Comparison of ENCODE assay signal across 39 mouse cellular contexts in genomic region chr4:137445881-137446280, GRCm38 (mm10). TPM values are rescaled to one million over a fixed set of nuclear protein-coding genes. Genes with fewer than 3 reads are reported as not detected.
"Had no signal": no experiment of that assay in that cellular context is flagged by ENCODE, and none has a peak within 500 bp of the region (broad histone marks: within the 10 kb centered on the region; RNA-seq: fewer than 3 reads in every experiment).

No protein-coding gene starts in this region.

- ATAC-seq: forebrain, embryonic 13.5 days; forebrain, embryonic 14.5 days; forebrain, embryonic 15.5 days; forebrain, embryonic 16.5 days; forebrain, postnatal 0 days had no signal

- H3K4me2 ChIP-seq: embryonic facial prominence, embryonic 12.5 days; embryonic facial prominence, embryonic 13.5 days; embryonic facial prominence, embryonic 15.5 days; forebrain, embryonic 12.5 days; forebrain, embryonic 13.5 days; forebrain, embryonic 15.5 days had no signal

- DNase-seq: cerebellum, adult 8-10 months; cerebellum, adult 9-10 months; cerebellum, adult 9-11 months; cerebellum, postnatal 10 days; cerebellum, postnatal 14 days; cerebellum, postnatal 25 days; cerebellum, postnatal 36 days; embryo, embryonic 11 days; forebrain, postnatal 0 days; gastrocnemius, adult 2 months; gastrocnemius, postnatal 10 days; gastrocnemius, postnatal 14 days; gastrocnemius, postnatal 25 days; gastrocnemius, postnatal 36 days; heart, adult 11 months; heart, adult 18-20 months; heart, adult 2 months had no signal

- H3K9ac ChIP-seq: embryonic facial prominence, embryonic 12.5 days; embryonic facial prominence, embryonic 13.5 days; embryonic facial prominence, embryonic 15.5 days; forebrain, embryonic 12.5 days; forebrain, embryonic 13.5 days; forebrain, embryonic 15.5 days; forebrain, postnatal 0 days had no signal

- H3K36me3 ChIP-seq: embryonic facial prominence, embryonic 10.5 days; embryonic facial prominence, embryonic 12.5 days; embryonic facial prominence, embryonic 13.5 days; embryonic facial prominence, embryonic 15.5 days; forebrain, embryonic 10.5 days; forebrain, embryonic 12.5 days; forebrain, embryonic 15.5 days had no signal

- H3K9me3 ChIP-seq: embryonic facial prominence, embryonic 10.5 days; embryonic facial prominence, embryonic 12.5 days; embryonic facial prominence, embryonic 13.5 days; embryonic facial prominence, embryonic 15.5 days; forebrain, embryonic 10.5 days; forebrain, embryonic 12.5 days; forebrain, embryonic 13.5 days; forebrain, embryonic 15.5 days had no signal

- H3K27ac ChIP-seq: embryonic facial prominence, embryonic 10.5 days; embryonic facial prominence, embryonic 12.5 days; embryonic facial prominence, embryonic 13.5 days; embryonic facial prominence, embryonic 15.5 days; forebrain, embryonic 10.5 days; forebrain, embryonic 12.5 days; forebrain, embryonic 13.5 days; forebrain, embryonic 15.5 days; gastrocnemius, adult 2 months; heart, adult 2 months had no signal

- H3K4me3 ChIP-seq: embryonic facial prominence, embryonic 10.5 days; embryonic facial prominence, embryonic 12.5 days; embryonic facial prominence, embryonic 13.5 days; embryonic facial prominence, embryonic 15.5 days; erythroblast, embryonic 14.5 days; forebrain, embryonic 10.5 days; forebrain, embryonic 12.5 days; forebrain, embryonic 13.5 days; forebrain, embryonic 15.5 days; gastrocnemius, adult 2 months; heart, adult 2 months had no signal

- H3K27me3 ChIP-seq: embryonic facial prominence, embryonic 12.5 days; embryonic facial prominence, embryonic 13.5 days; embryonic facial prominence, embryonic 15.5 days; forebrain, embryonic 12.5 days; forebrain, embryonic 13.5 days; forebrain, embryonic 15.5 days had no signal

RNA-seq across cellular contexts. Expression of gene 1700013G24Rik, which starts 7.2 kb away (rescaled TPM):
- total RNA-seq: common myeloid progenitor, adult 5-6 weeks; forebrain, postnatal 0 days; gastrocnemius, adult 18-20 months; gastrocnemius, adult 2 months; gastrocnemius, adult 8-10 months; gastrocnemius, postnatal 10 days; gastrocnemius, postnatal 14 days; gastrocnemius, postnatal 25 days; gastrocnemius, postnatal 36 days; granulocyte monocyte progenitor cell, adult 5-6 weeks; heart, adult 18-20 months; heart, adult 2 months; heart, adult 8-10 months had no signal
- polyA plus RNA-seq: cortical plate, adult 2 months; embryonic facial prominence, embryonic 10.5 days; embryonic facial prominence, embryonic 11.5 days; embryonic facial prominence, embryonic 12.5 days; embryonic facial prominence, embryonic 13.5 days; embryonic facial prominence, embryonic 15.5 days; erythroblast, embryonic 14.5 days; forebrain, embryonic 10.5 days; forebrain, embryonic 11.5 days; forebrain, embryonic 12.5 days; forebrain, embryonic 13.5 days; forebrain, embryonic 14.5 days; forebrain, embryonic 15.5 days; forebrain, embryonic 16.5 days; forebrain, postnatal 0 days; frontal cortex, adult 2 months had no signal

RNA-seq across cellular contexts. Expression of gene Cela3b, which starts 15.5 kb away (rescaled TPM):
- total RNA-seq: common myeloid progenitor, adult 5-6 weeks; forebrain, postnatal 0 days; gastrocnemius, adult 2 months; gastrocnemius, adult 8-10 months; gastrocnemius, postnatal 10 days; gastrocnemius, postnatal 14 days; gastrocnemius, postnatal 25 days; gastrocnemius, postnatal 36 days; granulocyte monocyte progenitor cell, adult 5-6 weeks; heart, adult 18-20 months; heart, adult 2 months; heart, adult 8-10 months had no signal
- polyA plus RNA-seq: cortical plate, adult 2 months; embryonic facial prominence, embryonic 10.5 days; embryonic facial prominence, embryonic 11.5 days; embryonic facial prominence, embryonic 12.5 days; embryonic facial prominence, embryonic 13.5 days; embryonic facial prominence, embryonic 15.5 days; erythroblast, embryonic 14.5 days; forebrain, embryonic 10.5 days; forebrain, embryonic 11.5 days; forebrain, embryonic 12.5 days; forebrain, embryonic 13.5 days; forebrain, embryonic 14.5 days; forebrain, embryonic 15.5 days; forebrain, embryonic 16.5 days; forebrain, postnatal 0 days; frontal cortex, adult 2 months; heart, adult 2 months had no signal

RNA-seq across cellular contexts. Expression of gene Cela3a, which starts 36.3 kb away (rescaled TPM):
- total RNA-seq: common myeloid progenitor, adult 5-6 weeks; forebrain, postnatal 0 days; gastrocnemius, adult 18-20 months; gastrocnemius, adult 2 months; gastrocnemius, adult 8-10 months; gastrocnemius, postnatal 10 days; gastrocnemius, postnatal 14 days; gastrocnemius, postnatal 25 days; gastrocnemius, postnatal 36 days; granulocyte monocyte progenitor cell, adult 5-6 weeks; heart, adult 18-20 months; heart, adult 2 months; heart, adult 8-10 months had no signal
- polyA plus RNA-seq: cortical plate, adult 2 months; embryonic facial prominence, embryonic 10.5 days; embryonic facial prominence, embryonic 11.5 days; embryonic facial prominence, embryonic 12.5 days; embryonic facial prominence, embryonic 13.5 days; embryonic facial prominence, embryonic 14.5 days; embryonic facial prominence, embryonic 15.5 days; erythroblast, embryonic 14.5 days; forebrain, embryonic 10.5 days; forebrain, embryonic 11.5 days; forebrain, embryonic 12.5 days; forebrain, embryonic 13.5 days; forebrain, embryonic 14.5 days; forebrain, embryonic 15.5 days; forebrain, embryonic 16.5 days; forebrain, postnatal 0 days; frontal cortex, adult 2 months; gonadal fat pad, adult 2 months; heart, adult 2 months had no signal
